Mouse (Mus musculus): ENCODE results near the gene Rnft1. TPM values are rescaled to one million over a fixed set of nuclear protein-coding genes. Genes with fewer than 3 reads are reported as not detected.

Gene Rnft1
- polyA plus RNA-seq, 1 experiment from 2014 or later: 43.2 TPM

DNA sequence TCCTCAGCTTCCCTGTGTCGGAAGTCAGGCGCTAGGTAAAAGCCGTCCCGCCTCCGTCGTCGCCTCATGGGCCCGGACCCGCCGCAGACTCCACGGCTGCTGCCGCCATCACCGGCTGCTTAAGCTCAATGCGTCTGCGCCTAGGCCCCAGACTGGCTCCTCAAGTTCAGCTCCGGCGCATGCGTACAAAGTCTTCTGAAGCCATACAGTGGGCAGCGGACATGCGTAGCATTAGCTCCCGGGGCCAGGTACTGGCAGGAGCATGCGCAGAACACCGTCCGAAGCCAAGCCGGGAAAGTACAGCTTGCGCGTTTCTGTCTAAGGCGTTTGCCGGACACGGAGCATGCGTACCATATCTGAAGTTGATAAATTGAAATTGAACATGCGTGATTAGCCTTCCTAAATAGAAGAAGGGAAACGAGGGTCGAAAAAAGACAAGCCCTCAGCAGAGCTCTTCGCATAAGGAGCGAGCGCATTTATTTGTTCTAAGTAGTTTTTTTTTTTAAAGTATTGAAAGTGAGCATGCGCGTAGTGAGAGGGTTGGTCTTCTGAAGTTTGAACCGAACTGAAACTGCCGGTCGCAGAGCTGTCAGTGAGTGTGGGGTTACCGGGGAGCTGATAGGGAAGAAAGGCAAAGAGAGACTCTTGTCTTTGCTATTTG is 60.3 kb downstream of the Rnft1 start, which contains the start of the genes Rps6kb1 and Tubd1:
Gene Rps6kb1, minus strand, starts transcription at position 167 of the 661 bp plus-strand sequence.
Gene Tubd1, plus strand, starts transcription at position 353 of the 661 bp plus-strand sequence.
- Histone ChIP-seq H3K36me3 (ENCODE audit: insufficient read depth) (0 out of 2 replicates have a peak, but pooled peaks cover 5% of the 10 kb centered on the region), H3K27ac (ENCODE audit: low read depth) (peak within 1 kb of the TSS; percentile 84), H3K27me3 (ENCODE audit: insufficient read depth, low read length) (no peaks in the 10 kb centered on the region), H3K9me3 (ENCODE audit: low read depth, low read length) (no peaks in the 10 kb centered on the region), H3K4me1 (ENCODE audit: insufficient read depth) (peaks cover 7% of the 10 kb centered on the region; the same call in 1 of the 2 replicates), H3K9ac (peak within 1 kb of the TSS; percentile 93), H3K4me3 (ENCODE audit: low read depth, low read length) (peak within 1 kb of the TSS; percentile 95), H3K4me2 (peak within 1 kb of the TSS; percentile 79)
- ATAC-seq (ENCODE audit: insufficient read depth): peak; percentile 99
- peak; percentile 100 for DNase-seq
- under 1% methylated on average over 43 of the region's 43 CpGs for WGBS
- no peak for TF ChIP-seq CTCF (IDR thresholded peaks at IDR 0.05; ENCODE audit: low read depth)

DNA sequence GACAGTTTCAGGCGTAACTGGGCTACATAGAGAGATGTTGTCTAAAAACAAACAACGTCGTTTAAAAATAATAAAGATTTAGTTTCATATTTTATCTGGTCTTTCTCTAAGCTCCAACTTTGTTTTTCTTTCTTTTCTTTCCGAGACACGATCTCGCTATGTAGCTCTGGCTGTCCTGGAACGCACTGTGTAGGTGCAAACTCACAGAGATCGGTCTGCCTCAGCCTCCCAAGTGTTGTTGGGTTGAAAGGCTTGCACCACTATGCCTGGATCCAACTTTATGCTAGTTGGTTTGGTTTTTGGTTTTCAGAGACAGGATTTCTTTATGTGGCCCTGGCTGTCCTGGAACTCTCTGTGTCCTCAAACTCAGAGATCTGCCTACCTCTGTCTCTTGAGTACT is 61.1 kb downstream of the Rnft1 start:
- 81% methylated on average over 8 of the region's 8 CpGs for WGBS
- Histone ChIP-seq H3K9me3 (ENCODE audit: low read depth, low read length) (no peaks in the 10 kb centered on the region), H3K4me1 (ENCODE audit: insufficient read depth) (peaks cover 7% of the 10 kb centered on the region; the same call in 1 of the 2 replicates), H3K27me3 (ENCODE audit: insufficient read depth, low read length) (no peaks in the 10 kb centered on the region), H3K9ac (peak overlapping the region; percentile 50), H3K36me3 (ENCODE audit: insufficient read depth) (0 out of 2 replicates have a peak, but pooled peaks cover 8% of the 10 kb centered on the region), H3K4me3 (ENCODE audit: low read depth, low read length) (peak overlapping the region; percentile 95), H3K27ac (ENCODE audit: low read depth) (peak overlapping the region; percentile 84), H3K4me2 (peak overlapping the region; percentile 65)
- DNase-seq: peak; percentile 8
- no peak for TF ChIP-seq CTCF (IDR thresholded peaks at IDR 0.05; ENCODE audit: low read depth)
- no peak for ATAC-seq (ENCODE audit: insufficient read depth)

DNA sequence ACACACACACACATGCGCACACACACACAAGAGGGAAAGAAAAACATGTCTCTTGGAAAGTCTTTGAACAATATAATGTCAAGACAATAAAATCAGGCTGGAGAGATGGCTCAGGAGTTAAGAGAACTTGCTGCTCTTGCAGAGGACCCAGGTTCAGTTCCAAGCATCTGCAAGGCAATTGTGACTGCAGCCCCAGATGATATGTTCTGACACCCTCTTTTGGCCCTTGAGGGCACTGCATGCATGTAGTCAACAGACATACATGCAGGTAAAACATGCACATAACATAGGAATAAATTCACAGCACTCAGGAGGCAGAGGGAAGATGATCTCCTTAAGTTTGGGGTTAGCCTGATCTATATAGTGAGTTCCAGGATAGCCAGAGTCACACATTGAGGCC is 63.0 kb downstream of the Rnft1 start:
- Histone ChIP-seq H3K9me3 (ENCODE audit: low read depth, low read length) (no peaks in the 10 kb centered on the region), H3K4me3 (ENCODE audit: low read depth, low read length) (no peak overlapping the region), H3K27me3 (ENCODE audit: insufficient read depth, low read length) (no peaks in the 10 kb centered on the region), H3K4me2 (no peak overlapping the region), H3K9ac (no peak overlapping the region), H3K36me3 (ENCODE audit: insufficient read depth) (0 out of 2 replicates have a peak, but pooled peaks cover 10% of the 10 kb centered on the region), H3K27ac (ENCODE audit: low read depth) (no peak overlapping the region), H3K4me1 (ENCODE audit: insufficient read depth) (peaks cover 6% of the 10 kb centered on the region; the same call in 1 of the 2 replicates)
- DNase-seq (no peak), ATAC-seq (ENCODE audit: insufficient read depth) (no peak)
- TF ChIP-seq CTCF (IDR thresholded peaks at IDR 0.05; ENCODE audit: low read depth): 0 out of 2 replicates have a peak, but pooled peaks have one; percentile 14
- WGBS: 95% methylated on average over 1 of the region's 1 CpGs

Other genes with a start within 250 kb of the Rnft1 start
- gene Ints2, start 227.1 kb upstream of the Rnft1 start, polyA plus RNA-seq (2014; fragmentation: Nextera tagmentation; extraction: Ambion mirVana): 34.8 and 35.8 TPM in 2 replicates
- gene Med13, start 127.1 kb upstream of the Rnft1 start, polyA plus RNA-seq (2014; fragmentation: Nextera tagmentation; extraction: Ambion mirVana): 12.8 and 13.4 TPM in 2 replicates
- gene Rps6kb1, start 60.1 kb downstream of the Rnft1 start, polyA plus RNA-seq (2014; fragmentation: Nextera tagmentation; extraction: Ambion mirVana): 58.8 and 66.5 TPM in 2 replicates
- 14.2 and 14.7 TPM in 2 replicates for gene Tubd1, start 60.3 kb downstream of the Rnft1 start, polyA plus RNA-seq (2014; fragmentation: Nextera tagmentation; extraction: Ambion mirVana)
- 117 TPM in 2 replicates for gene Vmp1, start 199.2 kb downstream of the Rnft1 start, polyA plus RNA-seq (2014; fragmentation: Nextera tagmentation; extraction: Ambion mirVana)
- gene Ptrh2, start 199.3 kb downstream of the Rnft1 start, polyA plus RNA-seq (2014; fragmentation: Nextera tagmentation; extraction: Ambion mirVana): 36.8 and 37.3 TPM in 2 replicates

Measured in lung, embryonic 14.5 days (tissue).